Mouse (Mus musculus): ENCODE measurements around the gene Idnk.

GRCm38 (mm10) chr13:58193221-58193620, 35.8 kb downstream of the Idnk start:
- TF ChIP-seq CTCF (IDR thresholded peaks at IDR 0.05) (no peak), EP300 (IDR thresholded peaks at IDR 0.05) (no peak)

All from lung, postnatal 0 days (tissue).